Mouse (Mus musculus) right cerebral cortex, postnatal 25 days (tissue): ENCODE results near the gene Plscr3.
"Not testable (repeated sequence)": the region's sequence is repeated elsewhere in the genome, so short reads cannot be mapped to it uniquely, and the experiment has no call there.

Source experiments
- DNase-seq: peaks from one replicate; pipeline ENCODE4 v3.0.0; 2022

Plscr3 gene

GRCm38 (mm10) chr11:69833554-69833953 is 12.6 kb upstream of the Plscr3 start:
- DNase-seq: no peak

GRCm38 (mm10) chr11:69834001-69834549 is 12.1 kb upstream of the Plscr3 start:
- DNase-seq: no peak

GRCm38 (mm10) chr11:69835326-69835965 is 10.7 kb upstream of the Plscr3 start:
- DNase-seq: no peak

GRCm38 (mm10) chr11:69835966-69836335 is 10.2 kb upstream of the Plscr3 start:
- no peak for DNase-seq

- no peak for DNase-seq
These were observed 9.2 kb upstream of the Plscr3 start for GRCm38 (mm10) chr11:69836703-69837576.

GRCm38 (mm10) chr11:69837604-69837951 is 8.6 kb upstream of the Plscr3 start, which contains the start of gene Nlgn2:
Nlgn2 (minus strand) TSS chr11:69837784.
- no peak for DNase-seq

- peak; percentile 95 for DNase-seq
These were observed 8.0 kb upstream of the Plscr3 start, which contains the start of gene Tmem256 for GRCm38 (mm10) chr11:69837952-69838713. Tmem256 (plus strand) TSS chr11:69838514.

- no peak for DNase-seq
These were observed 7.5 kb upstream of the Plscr3 start for GRCm38 (mm10) chr11:69838714-69839104.

- no peak for DNase-seq
These were observed 837 bp downstream of the Plscr3 start for GRCm38 (mm10) chr11:69846738-69847688.

- no peak for DNase-seq
These were observed 1.8 kb downstream of the Plscr3 start for GRCm38 (mm10) chr11:69848021-69848420.

- no peak for DNase-seq
These were observed 3.0 kb downstream of the Plscr3 start for GRCm38 (mm10) chr11:69849128-69849527.

- no peak for DNase-seq
These were observed 3.7 kb downstream of the Plscr3 start for GRCm38 (mm10) chr11:69849884-69850283.

- no peak for DNase-seq
These were observed 4.6 kb downstream of the Plscr3 start for GRCm38 (mm10) chr11:69850754-69851153.

GRCm38 (mm10) chr11:69853994-69854393 is 7.8 kb downstream of the Plscr3 start:
- no peak for DNase-seq

GRCm38 (mm10) chr11:69854680-69855079 is 8.5 kb downstream of the Plscr3 start:
- no peak for DNase-seq

GRCm38 (mm10) chr11:69855347-69855746 is 9.2 kb downstream of the Plscr3 start:
- DNase-seq: no peak

GRCm38 (mm10) chr11:69858113-69858998 is 12.2 kb downstream of the Plscr3 start, which contains the start of gene Tnk1:
Tnk1 (minus strand) TSS chr11:69858730.
- no peak for DNase-seq

- not testable (repeated sequence) for DNase-seq
These were observed 17.6 kb downstream of the Plscr3 start for GRCm38 (mm10) chr11:69863729-69864128.

GRCm38 (mm10) chr11:69864138-69864860 is 18.1 kb downstream of the Plscr3 start:
- DNase-seq: no peak

GRCm38 (mm10) chr11:69865561-69865960 is 19.4 kb downstream of the Plscr3 start:
- DNase-seq: no peak
